8 mouse cellular contexts compared by ENCODE assay signal in genomic region chr5:142549961-142550705, GRCm38 (mm10). TPM values are rescaled to one million over a fixed set of nuclear protein-coding genes. Genes with fewer than 3 reads are reported as not detected.
DNase-seq lines count a peak whose midpoint lies in the region; ATAC-seq and TF ChIP-seq lines count a peak whose summit lies in the region.

No protein-coding gene starts in this region.

- peaks cover 53% of the 10 kb centered on the region for H3K27me3 ChIP-seq in megakaryocyte, embryonic 14.5 days (replicated peaks)
- peaks cover 38% of the 10 kb centered on the region for H3K27me3 ChIP-seq in forebrain, embryonic 12.5 days
- no peaks in the 10 kb centered on the region for H3K27me3 ChIP-seq in heart, embryonic 15.5 days
- peaks cover 34% of the 10 kb centered on the region for H3K27me3 ChIP-seq in liver, embryonic 15.5 days

- peak overlapping the region; percentile 92 for H3K4me3 ChIP-seq in megakaryocyte, embryonic 14.5 days (replicated peaks)
- peak overlapping the region; percentile 62 for H3K4me3 ChIP-seq in forebrain, embryonic 12.5 days (replicated peaks)
- peak overlapping the region; percentile 69 for H3K4me3 ChIP-seq in heart, embryonic 15.5 days
- peak overlapping the region; percentile 49 for H3K4me3 ChIP-seq in liver, embryonic 15.5 days (replicated peaks)
- H3K4me3 ChIP-seq in olfactory bulb, adult 2 months (ENCODE audit: insufficient read depth, low read depth, low read length) = peak overlapping the region; percentile 78

- no peak for ATAC-seq in megakaryocyte, adult 5-6 weeks (ENCODE audit: poor library complexity, severe bottlenecking)
- ATAC-seq in forebrain, embryonic 12.5 days (ENCODE audit: low FRiP score) = peak; percentile 36
- ATAC-seq in heart, embryonic 15.5 days (replicated peaks; ENCODE audit: insufficient number of reproducible peaks, insufficient read depth, low FRiP score, low read depth) = peak; percentile 40
- ATAC-seq in liver, embryonic 15.5 days (ENCODE audit: insufficient read depth) = no peak

- H3K27ac ChIP-seq in forebrain, embryonic 12.5 days = no peak overlapping the region
- H3K27ac ChIP-seq in heart, embryonic 15.5 days = peak overlapping the region; percentile 81
- H3K27ac ChIP-seq in liver, embryonic 15.5 days (replicated peaks) = no peak overlapping the region
- H3K27ac ChIP-seq in olfactory bulb, adult 2 months (ENCODE audit: insufficient read depth, low read depth, low read length) = peak overlapping the region; percentile 26

- no peaks in the 10 kb centered on the region for H3K36me3 ChIP-seq in megakaryocyte, embryonic 14.5 days (replicated peaks; ENCODE audit: low read length)
- no peaks in the 10 kb centered on the region for H3K36me3 ChIP-seq in forebrain, embryonic 12.5 days (replicated peaks)
- H3K36me3 ChIP-seq in heart, embryonic 15.5 days = no peaks in the 10 kb centered on the region
- no peaks in the 10 kb centered on the region for H3K36me3 ChIP-seq in liver, embryonic 15.5 days (replicated peaks)

- peak overlapping the region; percentile 97 for H3K4me2 ChIP-seq in forebrain, embryonic 12.5 days
- peak overlapping the region; percentile 99 for H3K4me2 ChIP-seq in heart, embryonic 15.5 days
- H3K4me2 ChIP-seq in liver, embryonic 15.5 days = peak overlapping the region; percentile 69

- 0 out of 2 replicates have a peak, but pooled peaks cover 2% of the 10 kb centered on the region for H3K9me3 ChIP-seq in megakaryocyte, embryonic 14.5 days
- H3K9me3 ChIP-seq in forebrain, embryonic 12.5 days = no peaks in the 10 kb centered on the region
- H3K9me3 ChIP-seq in heart, embryonic 15.5 days (replicated peaks) = no peaks in the 10 kb centered on the region
- peaks cover 3% of the 10 kb centered on the region; the same call in 1 of the 2 replicates for H3K9me3 ChIP-seq in liver, embryonic 15.5 days (replicated peaks)

- TF ChIP-seq POLR2A in olfactory bulb, adult 2 months (IDR thresholded peaks at IDR 0.05; ENCODE audit: insufficient read depth, low read depth, low read length) = no peak; the same call in 1 of the 2 replicates

- DNase-seq in kidney, postnatal 25 days = peak; percentile 11 to 46
- DNase-seq in thymus, postnatal 36 days = no peak

- WGBS in forebrain, embryonic 12.5 days = 2% methylated on average over 26 of the region's 31 CpGs
- WGBS in heart, embryonic 15.5 days = 3% methylated on average over 30 of the region's 31 CpGs
- whole genome bisulfite sequencing in liver, embryonic 15.5 days (ENCODE audit: insufficient replicate concordance) = 10% methylated on average over 31 of the region's 31 CpGs
- 6% methylated on average over 31 of the region's 31 CpGs for WGBS in olfactory bulb, adult 2 months

- TF ChIP-seq CTCF in olfactory bulb, adult 2 months (IDR thresholded peaks at IDR 0.05; ENCODE audit: insufficient read depth, low read depth, low read length) = no peak

- peak overlapping the region; percentile 59 for H3K9ac ChIP-seq in forebrain, embryonic 12.5 days
- H3K9ac ChIP-seq in heart, embryonic 15.5 days = peak overlapping the region; percentile 74
- H3K9ac ChIP-seq in liver, embryonic 15.5 days = no peak overlapping the region

- H3K4me1 ChIP-seq in megakaryocyte, embryonic 14.5 days = peaks cover 30% of the 10 kb centered on the region
- H3K4me1 ChIP-seq in forebrain, embryonic 12.5 days = peaks cover 27% of the 10 kb centered on the region
- H3K4me1 ChIP-seq in heart, embryonic 15.5 days (replicated peaks) = peaks cover 20% of the 10 kb centered on the region
- peaks cover 11% of the 10 kb centered on the region for H3K4me1 ChIP-seq in liver, embryonic 15.5 days (replicated peaks)
- peaks cover 23% of the 10 kb centered on the region for H3K4me1 ChIP-seq in olfactory bulb, adult 2 months (ENCODE audit: control insufficient read depth, insufficient read depth, low read length)

RNA-seq across cellular contexts. Expression of gene Radil, which starts 0.8 kb away (rescaled TPM):
- 1.9 TPM in 1 of 2 replicates, not detected in the other for polyA plus RNA-seq in megakaryocyte, embryonic 14.5 days (2012; ENCODE audit: insufficient read depth, low replicate concordance)
- total RNA-seq in megakaryocyte, adult 5-6 weeks (2015) = not detected in 2 replicates
- not detected in 2 replicates for total RNA-seq in megakaryocyte, adult 5-6 weeks (2017)
- polyA plus RNA-seq in forebrain, embryonic 12.5 days (2016; fragmentation: Nextera tagmentation; extraction: Ambion mirVana) = 3.2 and 3.3 TPM in 2 replicates
- polyA plus RNA-seq in heart, embryonic 15.5 days (2015; fragmentation: Nextera tagmentation; extraction: Ambion mirVana) = 8.6 and 9.7 TPM in 2 replicates
- polyA plus RNA-seq in liver, embryonic 15.5 days (2015; fragmentation: Nextera tagmentation; extraction: Ambion mirVana) = 0.07 and 0.10 TPM in 2 replicates
- not detected in 2 replicates for polyA plus RNA-seq in olfactory bulb, adult 2 months (2012; ENCODE audit: insufficient read depth, insufficient read length, low replicate concordance, missing spikeins)

RNA-seq across cellular contexts. Expression of gene Papolb, which starts 20.3 kb away (rescaled TPM):
- not detected in 2 replicates for polyA plus RNA-seq in megakaryocyte, embryonic 14.5 days (2012; ENCODE audit: insufficient read depth, low replicate concordance)
- not detected in 2 replicates for total RNA-seq in megakaryocyte, adult 5-6 weeks (2015)
- not detected in 2 replicates for total RNA-seq in megakaryocyte, adult 5-6 weeks (2017)
- polyA plus RNA-seq in forebrain, embryonic 12.5 days (2016; fragmentation: Nextera tagmentation; extraction: Ambion mirVana) = 0.10 and 0.19 TPM in 2 replicates
- 0.09 and 0.13 TPM in 2 replicates for polyA plus RNA-seq in heart, embryonic 15.5 days (2015; fragmentation: Nextera tagmentation; extraction: Ambion mirVana)
- not detected in 2 replicates for polyA plus RNA-seq in liver, embryonic 15.5 days (2015; fragmentation: Nextera tagmentation; extraction: Ambion mirVana)
- polyA plus RNA-seq in olfactory bulb, adult 2 months (2012; ENCODE audit: insufficient read depth, insufficient read length, low replicate concordance, missing spikeins) = not detected in 2 replicates

RNA-seq across cellular contexts. Expression of gene Mmd2, which starts 58.5 kb away (rescaled TPM):
- not detected in 2 replicates for polyA plus RNA-seq in megakaryocyte, embryonic 14.5 days (2012; ENCODE audit: insufficient read depth, low replicate concordance)
- not detected in 2 replicates for total RNA-seq in megakaryocyte, adult 5-6 weeks (2015)
- not detected in 2 replicates for total RNA-seq in megakaryocyte, adult 5-6 weeks (2017)
- 17.7 and 20.0 TPM in 2 replicates for polyA plus RNA-seq in forebrain, embryonic 12.5 days (2016; fragmentation: Nextera tagmentation; extraction: Ambion mirVana)
- polyA plus RNA-seq in heart, embryonic 15.5 days (2015; fragmentation: Nextera tagmentation; extraction: Ambion mirVana) = 0.09 and 0.90 TPM in 2 replicates
- polyA plus RNA-seq in liver, embryonic 15.5 days (2015; fragmentation: Nextera tagmentation; extraction: Ambion mirVana) = 18.7 and 22.0 TPM in 2 replicates
- not detected in 2 replicates for polyA plus RNA-seq in olfactory bulb, adult 2 months (2012; ENCODE audit: insufficient read depth, insufficient read length, low replicate concordance, missing spikeins)

Comparison
In these comparisons a context has a peak if more than half of its experiments do, and no peak if none do; other contexts are left out.
1. ATAC-seq: peak in forebrain, embryonic 12.5 days (single experiment) and heart, embryonic 15.5 days (single experiment); none in megakaryocyte, adult 5-6 weeks (single experiment) and liver, embryonic 15.5 days (single experiment).
2. H3K27ac ChIP-seq: peak in heart, embryonic 15.5 days (single experiment) and olfactory bulb, adult 2 months (single experiment); none in forebrain, embryonic 12.5 days (single experiment) and liver, embryonic 15.5 days (single experiment).
3. DNase-seq: peak in kidney, postnatal 25 days (2 of 2); none in thymus, postnatal 36 days (0 of 2).
4. Peak in every context shown above with its lines, with median percentiles within 50 percentile points of each other: H3K4me3 ChIP-seq and H3K4me2 ChIP-seq.